Mouse (Mus musculus): ENCODE measurements around the gene Pam16.

- no peak for TF ChIP-seq CTCF (IDR thresholded peaks at IDR 0.05; ENCODE audit: insufficient read depth, low read depth, low read length)
- no peak for TF ChIP-seq POLR2A (IDR thresholded peaks at IDR 0.05; ENCODE audit: insufficient read depth, low read depth, low read length)
These were observed 22.0 kb upstream of the Pam16 start for GRCm38 (mm10) chr16:4646831-4647230.
